Mouse (Mus musculus) liver, embryonic 12.5 days (tissue): ENCODE measurements around the gene Dr1. TPM values are rescaled to one million over a fixed set of nuclear protein-coding genes. Genes with fewer than 3 reads are reported as not detected.
"Not testable (repeated sequence)": the region's sequence is repeated elsewhere in the genome, so short reads cannot be mapped to it uniquely, and the experiment has no call there.

ENCODE experiments used
- ATAC-seq: fragments of 200-750 bp; cut with Nextera tagmentation; 2 replicates; pipeline ENCODE4 v1.8.0; 2017; ENCODE audit warnings: moderate number of reproducible peaks, mild to moderate bottlenecking, moderate library complexity
- H3K27ac ChIP-seq: fragments of 300-500 bp; sonication (generic); 2 replicates; pipeline ENCODE4 v1.5.1; 2016; ENCODE audit warnings: mild to moderate bottlenecking
- H3K27me3 ChIP-seq: fragments of 300-500 bp; sonication (generic); replicated peaks from 2 replicates; pipeline ENCODE4 v1.6.1; 2016; ENCODE audit warnings: mild to moderate bottlenecking, moderate library complexity
- H3K36me3 ChIP-seq: fragments of 300-500 bp; sonication (generic); 2 replicates; pipeline ENCODE4 v1.6.1; 2016; ENCODE audit warnings: mild to moderate bottlenecking, moderate library complexity
- H3K4me1 ChIP-seq: fragments of 300-500 bp; sonication (generic); 2 replicates; pipeline ENCODE4 v1.6.1; 2016
- H3K4me2 ChIP-seq: fragments of 300-500 bp; sonication (generic); 2 replicates; pipeline ENCODE4 v1.6.1; 2016; ENCODE audit warnings: mild to moderate bottlenecking, moderate library complexity
- H3K4me3 ChIP-seq: fragments of 300-500 bp; sonication (generic); 2 replicates; pipeline ENCODE4 v1.5.1; 2016; ENCODE audit warnings: mild to moderate bottlenecking, moderate library complexity
- H3K9ac ChIP-seq: fragments of 300-500 bp; sonication (generic); 2 replicates; pipeline ENCODE4 v1.6.1; 2016; ENCODE audit warnings: mild to moderate bottlenecking, moderate library complexity
- H3K9me3 ChIP-seq: fragments of 300-500 bp; sonication (generic); replicated peaks from 2 replicates; pipeline ENCODE4 v1.6.1; 2016; ENCODE audit warnings: mild to moderate bottlenecking, moderate library complexity
- WGBS: fragments of 180-500 bp; shearing (Covaris S2); methylation state at CpG from one replicate; pipeline ENCODE4 v1.1.7; 2016; ENCODE audit not compliant: insufficient replicate concordance; 5-methylcytosine and 5-hydroxymethylcytosine counted together
- polyA plus RNA-seq: library from polyadenylated mRNA; unstranded; fragments of >200 nt; fragmentation: Nextera tagmentation; extraction: Ambion mirVana; gene quantifications from 2 replicates; pipeline ENCODE4 v1.2.1, GENCODE M21; 2016

The Dr1 gene
- polyA plus RNA-seq, 1 experiment from 2014 or later, result 39.7 TPM

DNA sequence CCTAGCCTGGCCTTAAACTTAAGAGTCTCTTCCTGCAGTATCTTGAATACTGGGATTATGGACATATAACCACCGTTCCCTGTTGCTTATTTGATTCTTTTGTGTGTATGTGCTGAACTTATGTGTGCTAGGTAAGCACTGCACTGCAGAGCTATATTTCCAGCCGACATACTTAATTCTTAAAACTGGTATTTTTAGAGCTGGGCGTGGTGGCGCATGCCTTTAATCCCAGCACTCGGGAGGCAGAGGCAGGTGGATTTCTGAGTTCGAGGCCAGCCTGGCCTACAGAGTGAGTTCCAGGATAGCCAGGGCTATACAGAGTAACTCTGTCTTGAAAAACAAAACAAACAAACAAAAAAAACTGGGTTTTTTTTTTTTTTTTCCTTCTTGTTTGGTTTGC lies 2.6 kb downstream of the Dr1 start:
- Histone ChIP-seq H3K4me3 (peak overlapping the region; percentile 99), H3K36me3 (peaks cover 37% of the 10 kb centered on the region), H3K4me1 (peaks cover 47% of the 10 kb centered on the region), H3K4me2 (peak overlapping the region; percentile 86), H3K9ac (peak overlapping the region; percentile 24; the same call in 1 of the 2 replicates)
- not testable (repeated sequence) for H3K27me3 ChIP-seq, H3K27ac ChIP-seq, H3K9me3 ChIP-seq, ATAC-seq
- WGBS, result 73% methylated on average over 6 of the region's 6 CpGs

DNA sequence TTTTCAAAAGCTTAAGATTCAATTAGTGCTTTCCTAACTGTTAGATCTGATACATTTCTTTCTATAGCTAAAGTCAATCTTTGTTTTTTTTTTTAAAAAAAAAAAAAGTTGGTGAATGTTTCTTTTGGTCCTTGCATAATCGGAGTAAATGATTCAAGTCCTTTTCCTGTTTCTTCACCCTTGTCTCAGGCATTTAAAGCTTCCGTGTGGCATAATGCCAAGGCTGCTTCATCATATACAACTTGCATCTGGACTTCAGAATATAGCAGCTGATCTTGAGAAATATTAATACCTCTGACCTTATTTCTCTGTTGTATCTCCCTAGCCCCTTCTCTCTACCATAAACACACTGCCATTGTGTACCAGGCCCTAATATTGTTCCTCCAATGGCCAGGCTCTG lies 18.3 kb downstream of the Dr1 start:
- Histone ChIP-seq H3K4me2 (no peak overlapping the region), H3K4me1 (peaks cover 8% of the 10 kb centered on the region; the same call in 1 of the 2 replicates), H3K27me3 (no peaks in the 10 kb centered on the region), H3K36me3 (peaks cover 8% of the 10 kb centered on the region; the same call in 1 of the 2 replicates), H3K9ac (no peak overlapping the region), H3K4me3 (no peak overlapping the region), H3K9me3 (no peaks in the 10 kb centered on the region), H3K27ac (no peak overlapping the region)
- ATAC-seq, result no peak
- 78% methylated on average over 2 of the region's 2 CpGs for WGBS

DNA sequence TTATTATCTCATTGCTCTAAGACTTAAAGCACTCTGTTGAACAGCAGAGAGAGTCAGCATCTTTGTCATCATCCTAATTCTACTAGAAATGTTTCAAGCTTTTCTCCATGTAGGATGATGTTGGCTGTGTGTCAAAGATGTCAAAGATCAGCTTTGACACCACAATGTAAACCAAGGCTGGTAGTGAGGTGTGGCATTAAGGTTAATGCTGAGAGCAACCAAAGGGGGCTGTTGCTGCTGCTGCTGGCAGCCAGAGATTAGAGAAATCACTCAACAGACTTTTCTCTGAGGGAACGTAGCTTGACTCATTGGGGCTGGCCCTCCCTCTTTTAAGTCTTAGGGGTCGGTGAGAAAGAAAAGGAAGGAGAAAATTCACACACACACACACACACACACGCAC lies 32.9 kb downstream of the Dr1 start:
- ATAC-seq, result no peak
- no peaks in the 10 kb centered on the region for H3K4me1 ChIP-seq
- WGBS, result 34% methylated on average over 3 of the region's 3 CpGs
- H3K27ac ChIP-seq, result no peak overlapping the region
- no peak overlapping the region for H3K9ac ChIP-seq
- H3K4me3 ChIP-seq, result no peak overlapping the region
- H3K27me3 ChIP-seq, result peaks cover 6% of the 10 kb centered on the region; the same call in 1 of the 2 replicates
- H3K9me3 ChIP-seq, result no peaks in the 10 kb centered on the region
- H3K4me2 ChIP-seq, result no peak overlapping the region
- H3K36me3 ChIP-seq, result no peaks in the 10 kb centered on the region

DNA sequence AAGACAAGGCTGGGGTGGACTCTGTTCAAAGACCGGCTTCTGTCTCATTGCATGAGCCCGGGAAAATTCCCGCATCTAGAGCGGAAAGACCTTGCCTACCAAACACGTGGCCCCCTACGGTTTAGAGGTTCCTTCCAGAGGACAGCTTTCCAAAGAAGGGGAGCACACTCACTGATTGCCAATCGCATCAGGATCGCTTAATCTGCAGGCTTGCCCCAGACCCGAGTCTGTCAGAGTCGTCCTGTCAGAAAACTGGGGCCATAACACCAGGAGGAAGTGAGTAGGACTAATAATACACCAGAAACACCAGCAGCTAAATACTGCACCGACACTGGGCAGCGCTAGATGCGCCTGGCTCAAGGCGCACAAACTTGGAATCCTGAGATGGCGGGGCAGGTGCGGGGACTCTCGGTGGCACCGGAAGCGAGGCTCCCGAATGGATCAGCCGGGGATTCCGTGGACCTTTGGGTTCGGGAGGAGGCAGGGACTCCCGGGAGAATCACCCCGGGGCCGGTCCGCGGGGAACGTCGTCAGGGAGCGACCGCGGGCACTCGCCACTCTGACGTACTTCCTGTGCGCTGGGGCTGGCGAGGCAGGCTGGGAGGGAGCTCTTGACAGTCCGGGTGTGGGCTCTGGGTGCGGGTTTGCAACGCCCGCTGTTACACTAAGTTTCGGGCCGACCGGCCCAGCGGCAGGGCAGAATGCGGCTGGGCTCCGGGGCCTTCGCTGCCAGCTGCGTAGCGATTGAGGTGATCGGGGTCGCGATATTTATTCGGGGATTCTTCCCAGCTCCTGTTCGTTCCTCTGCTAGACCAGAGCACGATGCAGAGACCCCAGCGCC lies 43.7 kb downstream of the Dr1 start, which contains the start of gene Pigg:
Gene Pigg, plus strand, starts transcription at position 386 of the 841 bp plus-strand sequence.
- H3K9me3 ChIP-seq, result no peaks in the 10 kb centered on the region
- H3K4me1 ChIP-seq, result peaks cover 13% of the 10 kb centered on the region
- peak within 1 kb of the TSS; percentile 85 for H3K4me2 ChIP-seq
- peak within 1 kb of the TSS; percentile 88 for H3K27ac ChIP-seq
- no peaks in the 10 kb centered on the region; the same call in 1 of the 2 replicates for H3K27me3 ChIP-seq
- H3K9ac ChIP-seq, result peak within 1 kb of the TSS; percentile 93
- H3K36me3 ChIP-seq, result peaks cover 4% of the 10 kb centered on the region; the same call in 1 of the 2 replicates
- H3K4me3 ChIP-seq, result peak within 1 kb of the TSS; percentile 92
- ATAC-seq, result peak; percentile 97
- WGBS, result under 1% methylated on average over 57 of the region's 57 CpGs

DNA sequence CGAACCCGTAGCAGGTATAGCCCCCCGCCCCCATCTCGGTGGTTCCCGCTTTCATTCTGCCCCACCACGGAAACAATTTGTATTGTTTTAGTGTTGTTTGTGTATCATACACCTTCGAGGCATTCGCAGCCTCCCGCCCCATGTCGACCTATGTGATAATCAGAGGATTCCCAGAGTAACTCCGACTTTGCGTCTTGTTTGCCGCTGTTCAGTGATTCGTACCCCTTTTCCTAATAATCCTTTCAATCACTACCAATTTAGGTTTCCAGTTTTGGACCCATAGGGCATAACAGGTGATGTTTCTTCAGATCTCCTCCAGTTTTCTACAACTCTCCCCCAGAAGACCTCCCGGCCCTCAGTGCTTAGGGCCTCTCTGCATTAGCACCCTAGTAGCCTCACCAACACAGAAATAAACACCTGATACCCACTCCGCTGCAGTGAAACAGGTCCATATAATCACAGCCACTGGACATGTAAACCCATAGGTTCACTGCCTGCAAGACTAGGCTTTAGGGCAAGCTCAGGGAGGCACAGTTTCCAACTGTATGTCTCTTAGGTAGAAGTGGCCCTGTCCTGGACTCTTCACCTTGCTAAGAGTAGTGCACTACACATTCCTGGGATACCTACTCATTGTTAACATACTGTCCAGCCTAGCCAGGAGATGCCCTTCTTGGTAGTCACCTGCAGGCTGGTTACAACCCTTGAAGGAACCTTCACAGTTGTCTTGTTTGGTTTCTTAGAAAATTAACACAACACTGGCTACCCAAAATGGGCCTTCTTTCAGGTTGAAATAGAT lies 44.6 kb downstream of the Dr1 start:
- peak overlapping the region; percentile 85 for H3K4me2 ChIP-seq
- 5% methylated on average over 16 of the region's 16 CpGs for WGBS
- peaks cover 12% of the 10 kb centered on the region; the same call in 1 of the 2 replicates for H3K36me3 ChIP-seq
- no peaks in the 10 kb centered on the region for H3K9me3 ChIP-seq
- H3K27ac ChIP-seq, result peak overlapping the region; percentile 88
- no peaks in the 10 kb centered on the region for H3K27me3 ChIP-seq
- H3K9ac ChIP-seq, result peak overlapping the region; percentile 93
- peak overlapping the region; percentile 92 for H3K4me3 ChIP-seq
- ATAC-seq, result peak; percentile 71
- peaks cover 13% of the 10 kb centered on the region for H3K4me1 ChIP-seq

Other genes with a start within 250 kb of the Dr1 start
- 56.3 and 60.4 TPM in 2 replicates for gene Mtf2, start 203.2 kb upstream of the Dr1 start, polyA plus RNA-seq
- 27.6 and 29.3 TPM in 2 replicates for gene Tmed5, start 136.3 kb upstream of the Dr1 start, polyA plus RNA-seq
- 7.1 and 9.3 TPM in 2 replicates for gene Ccdc18, start 136.0 kb upstream of the Dr1 start, polyA plus RNA-seq
- 5.6 and 6.0 TPM in 2 replicates for gene Pigg, start 43.7 kb downstream of the Dr1 start, polyA plus RNA-seq
- gene Gm42517, start 99.0 kb downstream of the Dr1 start, polyA plus RNA-seq, result 0.07 TPM in 1 of 2 replicates, not detected in the other
- 0.17 and 0.24 TPM in 2 replicates for gene Pde6b, start 119.5 kb downstream of the Dr1 start, polyA plus RNA-seq
- 355 and 360 TPM in 2 replicates for gene Atp5k, start 165.6 kb downstream of the Dr1 start, polyA plus RNA-seq
- 0.15 TPM in 1 of 2 replicates, not detected in the other for gene Mfsd7a, start 180.0 kb downstream of the Dr1 start, polyA plus RNA-seq
- 12.6 and 14.8 TPM in 2 replicates for gene Pcgf3, start 192.3 kb downstream of the Dr1 start, polyA plus RNA-seq